Mouse (Mus musculus): ENCODE data around the gene Kri1. TPM values are rescaled to one million over a fixed set of nuclear protein-coding genes. Genes with fewer than 3 reads are reported as not detected.
"Not testable (repeated sequence)": the region's sequence is repeated elsewhere in the genome, so short reads cannot be mapped to it uniquely, and the experiment has no call there.

Kri1 gene
- polyA plus RNA-seq, 1 experiment from 2014 or later: 51.5 TPM

DNA sequence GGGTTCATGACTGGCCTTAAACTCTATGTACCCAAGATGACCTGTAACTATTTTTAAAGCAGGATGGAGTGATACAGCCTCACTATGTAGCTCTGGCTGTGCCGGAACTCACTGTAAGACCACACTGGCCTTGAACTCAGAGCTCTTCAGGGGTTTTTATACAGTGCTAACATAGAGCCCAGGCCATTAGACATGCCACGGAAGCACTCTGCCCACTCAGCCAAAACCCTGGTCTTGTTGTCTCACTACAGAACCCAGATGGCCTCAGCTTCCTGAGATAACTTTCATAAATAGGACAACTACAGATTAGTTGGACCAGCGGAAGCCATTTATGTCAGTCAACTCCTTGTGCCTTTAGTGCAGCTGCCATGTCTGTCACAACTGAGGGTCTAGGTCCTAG lies 13.4 kb downstream of the Kri1 start:
- 98% methylated on average over 3 of the region's 3 CpGs for WGBS (ENCODE audit: missing documents)
- Histone ChIP-seq H3K27ac (no peak overlapping the region), H3K4me3 (ENCODE audit: inconsistent target) (no peak overlapping the region), H3K36me3 (ENCODE audit: inconsistent target) (peaks cover 99% of the 10 kb centered on the region), H3K79me2 (ENCODE audit: inconsistent target) (no peaks in the 10 kb centered on the region)

DNA sequence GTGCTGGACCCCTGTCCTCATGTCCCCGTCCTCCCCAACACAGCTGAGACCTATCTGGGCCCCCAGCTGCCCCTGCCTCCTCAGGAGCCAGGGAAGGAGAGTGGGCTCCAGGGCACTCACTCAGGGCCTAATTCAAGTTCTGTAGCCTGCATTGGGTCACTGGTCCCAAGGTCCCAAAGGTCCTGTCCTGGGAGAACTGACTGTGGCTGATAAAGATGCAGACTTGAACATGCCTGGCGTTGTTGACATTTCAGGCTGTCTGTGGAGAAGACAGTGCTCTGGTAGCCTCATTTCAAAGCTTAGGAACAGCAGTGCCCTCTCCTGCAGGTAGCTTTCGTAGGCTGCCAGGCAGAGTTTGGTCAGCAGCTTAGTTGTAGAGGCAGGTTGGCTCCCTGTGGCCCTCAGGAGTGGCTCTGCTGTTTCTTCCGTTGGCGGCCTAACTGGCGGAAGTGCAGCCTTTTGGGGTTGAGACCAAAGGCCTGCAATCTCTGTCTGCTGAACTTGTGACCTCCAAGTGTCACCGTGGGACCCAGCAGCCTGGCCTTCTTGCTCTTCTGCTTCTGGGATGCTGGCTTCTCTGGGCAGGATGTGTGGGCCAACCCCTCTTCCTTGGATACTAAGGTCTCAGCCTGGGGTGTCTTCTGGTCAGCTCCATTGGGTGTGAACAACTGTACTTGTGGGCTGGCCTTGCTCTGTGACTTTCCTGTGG lies 14.1 kb downstream of the Kri1 start:
- H3K4me3 ChIP-seq (ENCODE audit: inconsistent target): no peak overlapping the region
- H3K36me3 ChIP-seq (ENCODE audit: inconsistent target): peaks cover 97% of the 10 kb centered on the region
- no peak overlapping the region for H3K27ac ChIP-seq
- no peaks in the 10 kb centered on the region for H3K79me2 ChIP-seq (ENCODE audit: inconsistent target)
- 95% methylated on average over 7 of the region's 7 CpGs for WGBS (ENCODE audit: missing documents)

DNA sequence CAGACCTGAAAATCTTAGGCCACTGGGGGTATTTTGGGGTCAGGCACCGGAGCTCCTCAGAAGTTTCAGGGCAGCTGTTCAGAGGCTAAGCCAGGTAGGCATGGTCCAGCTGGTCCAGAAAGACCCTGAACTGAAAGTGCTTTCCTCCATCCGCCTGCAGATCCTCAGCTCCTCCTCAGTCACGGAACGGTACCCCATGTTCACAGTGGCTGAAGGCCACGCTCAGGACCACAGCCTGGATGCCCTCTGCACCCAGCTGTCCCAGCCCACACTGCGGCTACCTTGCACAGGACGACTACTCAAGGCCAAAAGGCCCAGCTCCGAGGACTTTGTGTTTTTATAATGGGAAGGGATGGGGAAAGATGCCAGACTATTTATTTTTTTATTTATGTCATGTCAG lies 14.7 kb downstream of the Kri1 start:
- WGBS (ENCODE audit: missing documents): 88% methylated on average over 8 of the region's 8 CpGs
- Histone ChIP-seq H3K36me3 (ENCODE audit: inconsistent target) (peaks cover 97% of the 10 kb centered on the region), H3K4me3 (ENCODE audit: inconsistent target) (no peak overlapping the region), H3K79me2 (ENCODE audit: inconsistent target) (no peaks in the 10 kb centered on the region), H3K27ac (no peak overlapping the region)

DNA sequence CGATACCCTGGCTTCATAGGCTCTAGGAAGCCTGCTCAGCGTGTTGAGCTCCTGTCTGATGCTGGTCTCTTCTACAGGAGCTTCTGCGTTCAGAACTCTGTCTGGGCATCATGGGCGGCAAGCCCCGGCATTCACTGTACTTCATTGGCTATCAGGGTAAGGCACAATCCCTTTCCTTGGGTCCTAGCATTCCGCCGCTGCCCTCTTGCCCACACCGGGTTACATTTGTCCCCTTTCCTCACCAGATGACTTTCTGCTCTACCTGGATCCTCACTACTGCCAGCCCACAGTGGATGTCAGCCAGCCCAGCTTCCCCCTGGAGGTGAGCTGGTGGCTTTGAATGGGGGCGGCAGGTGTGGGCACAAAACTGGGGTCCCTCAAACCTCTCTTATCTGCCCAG lies 15.4 kb downstream of the Kri1 start:
- Histone ChIP-seq H3K4me3 (ENCODE audit: inconsistent target) (no peak overlapping the region), H3K36me3 (ENCODE audit: inconsistent target) (peaks cover 94% of the 10 kb centered on the region), H3K79me2 (ENCODE audit: inconsistent target) (no peaks in the 10 kb centered on the region; the same call in 1 of the 2 replicates), H3K27ac (no peak overlapping the region)
- 90% methylated on average over 7 of the region's 9 CpGs for WGBS (ENCODE audit: missing documents)

DNA sequence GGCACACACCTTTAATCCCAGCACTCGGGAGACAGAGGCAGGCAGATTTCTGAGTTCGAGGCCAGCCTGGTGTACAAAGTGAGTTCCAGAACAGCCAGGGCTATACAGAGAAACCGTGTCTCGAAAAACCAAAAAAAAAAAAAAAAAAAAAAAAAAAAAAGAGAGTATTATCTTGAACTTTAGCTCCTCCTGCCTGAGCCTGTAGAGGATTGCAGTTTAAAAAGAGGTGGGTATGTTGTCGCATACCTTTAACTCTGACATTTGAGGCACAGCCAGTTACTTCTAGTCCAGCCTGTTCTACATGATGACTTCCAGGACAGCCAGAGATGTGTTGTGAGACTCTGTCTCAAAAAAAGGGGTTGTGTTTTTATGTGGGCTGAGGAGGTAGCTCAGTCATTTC lies 18.2 kb downstream of the Kri1 start:
- peaks cover 20% of the 10 kb centered on the region for H3K79me2 ChIP-seq (ENCODE audit: inconsistent target)
- H3K4me3 ChIP-seq (ENCODE audit: inconsistent target); H3K27ac ChIP-seq: not testable (repeated sequence)
- peaks cover 66% of the 10 kb centered on the region for H3K36me3 ChIP-seq (ENCODE audit: inconsistent target)
- WGBS (ENCODE audit: missing documents): 87% methylated on average over 5 of the region's 5 CpGs

DNA sequence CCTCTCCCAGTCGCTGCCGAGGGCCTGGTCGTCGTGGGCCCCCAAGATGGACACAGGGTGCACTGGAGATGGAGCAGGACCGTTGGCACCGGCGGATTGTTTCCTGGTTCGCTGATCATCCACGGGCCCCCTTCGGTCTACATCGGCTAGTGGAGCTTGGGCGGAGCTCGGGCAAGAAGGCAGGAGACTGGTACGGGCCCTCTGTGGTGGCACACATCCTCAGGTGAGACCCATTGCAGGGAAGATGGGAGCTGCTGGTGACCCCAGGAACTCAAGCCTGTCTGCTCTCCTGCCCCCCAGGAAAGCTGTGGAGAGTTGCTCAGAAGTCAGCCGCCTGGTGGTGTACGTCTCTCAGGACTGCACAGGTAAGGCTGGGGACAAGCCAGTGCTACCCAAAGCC lies 19.5 kb downstream of the Kri1 start:
- Histone ChIP-seq H3K36me3 (ENCODE audit: inconsistent target) (peaks cover 54% of the 10 kb centered on the region), H3K79me2 (ENCODE audit: inconsistent target) (peaks cover 20% of the 10 kb centered on the region), H3K4me3 (ENCODE audit: inconsistent target) (no peak overlapping the region), H3K27ac (no peak overlapping the region)
- 96% methylated on average over 16 of the region's 16 CpGs for WGBS (ENCODE audit: missing documents)

DNA sequence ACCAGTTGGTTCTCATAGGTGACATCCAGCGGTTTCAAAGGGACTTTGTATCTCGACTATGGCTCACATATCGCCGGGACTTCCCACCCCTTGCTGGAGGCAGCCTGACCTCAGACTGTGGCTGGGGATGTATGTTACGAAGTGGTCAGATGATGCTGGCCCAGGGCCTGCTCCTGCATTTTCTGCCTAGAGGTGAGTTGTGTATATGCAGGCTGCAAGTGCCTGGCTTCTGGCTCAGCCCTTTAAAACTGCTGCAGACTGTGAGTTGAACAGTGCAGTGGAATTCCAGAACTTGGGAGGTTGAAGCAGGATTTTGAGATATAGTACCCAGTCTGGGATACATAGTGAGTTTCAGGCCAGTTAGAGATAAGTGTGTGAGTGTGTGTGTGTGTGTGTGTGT lies 20.9 kb downstream of the Kri1 start:
- WGBS (ENCODE audit: missing documents): 90% methylated on average over 5 of the region's 5 CpGs
- no peak overlapping the region for H3K27ac ChIP-seq
- H3K36me3 ChIP-seq (ENCODE audit: inconsistent target): peaks cover 40% of the 10 kb centered on the region; the same call in 1 of the 2 replicates
- H3K4me3 ChIP-seq (ENCODE audit: inconsistent target): no peak overlapping the region
- H3K79me2 ChIP-seq (ENCODE audit: inconsistent target): peaks cover 20% of the 10 kb centered on the region

DNA sequence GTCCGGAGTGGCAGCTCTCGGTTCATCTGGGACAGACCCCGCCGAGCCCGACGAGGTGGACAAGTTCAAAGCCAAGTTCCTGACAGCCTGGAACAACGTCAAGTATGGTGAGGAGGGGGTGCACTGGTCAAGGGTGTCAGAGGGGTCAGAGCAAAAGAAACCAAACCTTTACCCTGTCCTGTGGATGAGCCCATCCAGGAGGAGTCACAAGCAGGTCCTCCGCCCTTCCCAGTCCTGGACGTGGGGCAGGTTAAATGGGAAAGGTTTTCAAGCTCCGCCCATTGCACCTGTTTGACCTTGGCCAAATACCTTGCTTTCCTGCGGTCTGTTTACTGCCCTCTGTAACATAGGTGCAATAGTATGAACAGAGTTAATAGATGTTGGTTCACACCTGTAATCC lies 22.2 kb downstream of the Kri1 start:
- 8% methylated on average over 11 of the region's 11 CpGs for WGBS (ENCODE audit: missing documents)
- Histone ChIP-seq H3K79me2 (ENCODE audit: inconsistent target) (peaks cover 20% of the 10 kb centered on the region), H3K4me3 (ENCODE audit: inconsistent target) (peak overlapping the region; percentile 78), H3K27ac (no peak overlapping the region; the same call in 1 of the 2 replicates), H3K36me3 (ENCODE audit: inconsistent target) (peaks cover 27% of the 10 kb centered on the region; the same call in 1 of the 2 replicates)

DNA sequence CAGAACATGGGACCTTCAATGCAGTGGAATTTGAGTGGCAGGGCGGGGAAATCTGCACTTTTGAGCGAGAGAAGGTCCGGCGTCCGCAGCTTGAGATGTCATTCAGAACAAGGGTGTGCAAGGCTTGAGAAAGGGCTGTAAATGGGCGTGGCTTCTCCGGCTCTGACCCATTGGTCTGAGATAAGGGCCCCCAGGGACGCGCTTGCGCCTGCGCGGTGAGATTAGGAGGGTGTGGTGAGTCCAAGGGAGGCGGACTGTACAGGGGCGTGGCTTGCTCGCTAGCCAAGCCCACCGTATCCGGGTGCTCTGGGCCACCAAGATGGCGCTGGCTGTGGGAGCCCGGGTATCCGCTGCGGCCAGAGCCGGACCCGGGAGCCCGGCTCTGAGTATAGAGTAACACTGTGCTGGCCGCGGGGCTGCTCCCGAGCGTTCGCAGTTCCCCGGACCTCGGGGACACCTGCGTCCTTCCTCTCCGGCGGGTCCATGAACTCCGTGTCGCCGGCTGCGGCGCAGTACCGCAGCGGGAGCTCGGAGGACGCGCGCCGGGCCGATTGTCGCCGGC lies 22.7 kb downstream of the Kri1 start, which contains the start of gene Atg4d:
Atg4d (plus strand) TSS at position 294 of the 562 bp plus-strand sequence.
- peaks cover 22% of the 10 kb centered on the region; the same call in 1 of the 2 replicates for H3K36me3 ChIP-seq (ENCODE audit: inconsistent target)
- peak within 1 kb of the TSS; percentile 12; the same call in 1 of the 2 replicates for H3K27ac ChIP-seq
- peaks cover 20% of the 10 kb centered on the region for H3K79me2 ChIP-seq (ENCODE audit: inconsistent target)
- WGBS (ENCODE audit: missing documents): under 1% methylated on average over 41 of the region's 49 CpGs
- peak within 1 kb of the TSS; percentile 78 for H3K4me3 ChIP-seq (ENCODE audit: inconsistent target)

DNA sequence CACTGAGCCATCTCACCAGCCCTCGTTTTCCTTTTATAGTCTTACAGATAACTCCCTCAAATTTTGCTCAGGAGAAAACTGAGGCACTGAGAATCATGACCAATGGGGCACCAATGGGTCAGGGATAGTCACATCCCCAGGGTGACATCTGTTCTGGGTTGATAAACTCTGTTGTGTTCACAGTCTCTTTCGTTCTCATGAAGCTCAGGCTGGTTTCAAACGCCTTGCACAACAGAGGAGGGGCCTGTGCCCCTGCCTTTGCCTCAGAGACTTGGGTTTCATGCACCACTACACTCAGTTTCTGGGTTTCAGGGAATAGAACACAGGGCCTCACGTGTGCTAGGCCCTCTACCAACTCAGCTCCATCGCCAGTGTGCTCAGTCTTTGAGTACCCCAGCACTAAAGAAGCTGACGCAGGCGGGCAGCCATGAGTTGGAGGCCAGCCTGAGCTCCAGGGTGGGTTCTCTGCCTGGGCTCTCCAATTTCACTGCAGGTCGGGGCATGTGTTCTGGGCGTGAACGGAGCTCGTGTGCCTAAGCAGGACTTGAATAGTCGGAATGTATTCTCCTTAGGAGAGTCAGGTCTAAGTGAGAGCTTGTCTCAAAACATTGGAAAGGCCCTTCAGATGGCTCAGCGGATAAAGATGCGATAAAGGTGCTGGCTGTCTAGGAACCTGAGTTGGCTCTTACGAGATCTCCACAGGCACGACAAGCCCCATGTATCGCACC lies 23.3 kb downstream of the Kri1 start:
- 66% methylated on average over 17 of the region's 17 CpGs for WGBS (ENCODE audit: missing documents)
- Histone ChIP-seq H3K4me3 (ENCODE audit: inconsistent target) (peak overlapping the region; percentile 78), H3K27ac (0 out of 2 replicates have a peak overlapping the region, but pooled peaks have one; percentile 12), H3K36me3 (ENCODE audit: inconsistent target) (peaks cover 15% of the 10 kb centered on the region; the same call in 1 of the 2 replicates), H3K79me2 (ENCODE audit: inconsistent target) (peaks cover 20% of the 10 kb centered on the region)

DNA sequence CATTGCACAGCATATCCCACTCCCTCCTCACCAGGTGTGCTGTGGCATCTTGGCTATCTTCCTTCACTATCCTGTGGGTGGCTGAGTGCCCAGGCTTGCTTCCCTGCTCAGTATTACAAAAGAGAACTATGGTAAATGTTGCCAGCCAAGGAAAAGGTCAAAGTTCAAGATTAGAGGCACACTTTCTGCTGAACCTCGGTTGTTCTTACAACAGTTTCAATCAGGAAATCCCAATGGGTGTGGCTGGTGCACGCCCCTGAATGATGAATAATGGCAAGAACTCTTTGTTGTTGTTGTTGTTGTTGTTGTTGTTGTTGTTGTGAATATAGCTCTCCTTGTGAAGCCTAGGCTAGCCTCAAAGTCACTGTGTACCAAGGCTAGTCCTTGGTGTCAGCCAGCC lies 25.9 kb downstream of the Kri1 start:
- 0 out of 2 replicates have a peak overlapping the region, but pooled peaks have one; percentile 12 for H3K27ac ChIP-seq
- 9% methylated on average over 2 of the region's 2 CpGs for WGBS (ENCODE audit: missing documents)
- H3K79me2 ChIP-seq (ENCODE audit: inconsistent target): peaks cover 15% of the 10 kb centered on the region
- H3K36me3 ChIP-seq (ENCODE audit: inconsistent target): no peaks in the 10 kb centered on the region
- H3K4me3 ChIP-seq (ENCODE audit: inconsistent target): no peak overlapping the region

DNA sequence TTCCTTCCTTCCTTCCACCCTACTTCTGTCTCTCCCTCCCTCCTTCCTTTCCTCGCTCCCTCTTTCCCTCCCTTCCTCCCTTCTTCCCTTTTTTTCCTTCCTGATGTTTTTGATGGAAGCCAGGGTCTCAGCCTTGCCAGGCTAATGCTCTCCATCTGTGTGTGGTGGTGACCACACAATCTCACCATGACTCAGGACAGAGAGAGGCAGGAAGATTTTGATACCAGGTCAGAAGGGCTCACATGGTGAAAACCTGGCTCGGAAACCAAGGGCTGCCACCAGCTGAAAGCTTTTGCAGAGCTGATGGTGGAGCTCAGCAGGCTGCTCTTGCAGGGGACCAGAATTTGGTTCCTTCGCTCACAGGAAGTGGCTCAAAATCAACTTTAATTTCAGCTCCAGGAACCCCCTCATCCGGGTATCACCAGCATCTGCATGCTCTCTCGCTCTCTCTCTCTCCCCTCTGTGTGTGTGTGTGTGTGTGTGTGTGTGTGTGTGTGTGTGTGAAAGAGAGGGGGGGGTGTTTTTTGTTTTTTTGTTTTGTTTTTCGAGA lies 27.2 kb downstream of the Kri1 start:
- no peaks in the 10 kb centered on the region for H3K36me3 ChIP-seq (ENCODE audit: inconsistent target)
- H3K27ac ChIP-seq: no peak overlapping the region
- no peak overlapping the region for H3K4me3 ChIP-seq (ENCODE audit: inconsistent target)
- peaks cover 2% of the 10 kb centered on the region for H3K79me2 ChIP-seq (ENCODE audit: inconsistent target)
- 63% methylated on average over 6 of the region's 6 CpGs for WGBS (ENCODE audit: missing documents)

DNA sequence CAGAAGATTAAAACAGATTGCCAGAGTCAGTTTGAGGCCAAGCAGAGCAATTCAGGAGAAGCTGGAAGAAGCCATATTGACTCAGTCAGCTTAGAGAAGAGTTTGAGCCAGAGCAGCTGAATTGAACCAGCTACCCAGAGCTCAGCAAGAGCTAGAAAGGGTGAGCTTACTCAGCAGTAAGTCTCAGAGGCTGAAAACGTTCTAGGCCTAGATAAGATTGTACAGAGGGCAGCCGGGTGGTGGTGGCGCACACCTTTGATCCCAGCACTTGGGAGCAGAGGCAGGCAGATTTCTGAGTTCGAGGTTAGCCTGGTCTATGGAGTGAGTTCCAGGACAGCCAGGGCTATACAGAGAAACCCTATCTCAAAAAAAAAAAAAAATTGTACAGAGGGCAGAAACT lies 31.4 kb downstream of the Kri1 start:
- H3K27ac ChIP-seq; H3K36me3 ChIP-seq (ENCODE audit: inconsistent target); H3K79me2 ChIP-seq (ENCODE audit: inconsistent target); H3K4me3 ChIP-seq (ENCODE audit: inconsistent target): not testable (repeated sequence)
- 98% methylated on average over 4 of the region's 4 CpGs for WGBS (ENCODE audit: missing documents)

DNA sequence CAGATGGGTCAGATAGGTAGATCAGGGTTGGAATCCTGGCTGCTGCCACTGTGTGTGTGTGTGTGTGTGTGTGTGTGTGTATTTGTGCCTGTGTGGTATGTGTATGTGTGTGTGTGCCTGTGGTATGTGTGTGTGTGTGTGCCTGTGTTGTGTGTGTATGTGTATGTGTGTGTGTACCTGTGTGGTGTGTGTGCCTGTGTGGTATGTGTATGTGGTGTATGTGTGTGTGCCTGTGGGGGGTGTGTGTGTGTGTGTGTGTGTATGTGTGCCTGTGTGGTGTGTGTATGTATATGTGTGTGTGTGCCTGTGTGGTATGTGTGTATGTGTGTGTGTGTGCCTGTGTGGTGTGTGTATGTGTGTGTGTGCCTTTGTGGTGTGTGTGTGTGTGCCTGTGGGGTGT lies 33.1 kb downstream of the Kri1 start:
- no peaks in the 10 kb centered on the region for H3K79me2 ChIP-seq (ENCODE audit: inconsistent target)
- no peak overlapping the region for H3K4me3 ChIP-seq (ENCODE audit: inconsistent target)
- H3K27ac ChIP-seq: no peak overlapping the region
- H3K36me3 ChIP-seq (ENCODE audit: inconsistent target): no peaks in the 10 kb centered on the region

Data from macrophage (primary cell).